Mouse (Mus musculus) hematopoietic stem cell, adult 5-6 weeks (primary cell): ENCODE measurements around the gene Gpr182. TPM values are rescaled to one million over a fixed set of nuclear protein-coding genes. Genes with fewer than 3 reads are reported as not detected.
"Not testable (repeated sequence)": the region's sequence is repeated elsewhere in the genome, so short reads cannot be mapped to it uniquely, and the experiment has no call there.

Experiments used
- ATAC-seq, 2 experiments: fragments of 125-278 bp in 1 of 2; replicated peaks in 1 of 2; 2 replicates each; pipeline ENCODE4 v1.8.0; 2016 to 2017; ENCODE audit warnings: inconsistent platforms in 2 of 2, mild to moderate bottlenecking in 2 of 2, moderate number of reproducible peaks in 2 of 2, low read depth in 1 of 2, moderate TSS enrichment in 1 of 2; ENCODE audit not compliant: low FRiP score in 2 of 2, poor library complexity in 2 of 2, severe bottlenecking in 2 of 2, insufficient read depth in 1 of 2, low TSS enrichment in 1 of 2
- total RNA-seq: library from RNA; stranded (forward); fragments of 172-1452, 232-1000 nt; gene quantifications from 2 replicates; pipeline ENCODE4 v1.2.3, GENCODE M21; 2017

Gene Gpr182
- not detected in 2 replicates for total RNA-seq

GRCm38 (mm10) chr10:127751548-127751947, at the start of gene Gpr182:
TSS of gene Gpr182 (minus strand) at chr10:127751732.
- ATAC-seq = no peak; a peak in 1 of 4 replicates

DNA sequence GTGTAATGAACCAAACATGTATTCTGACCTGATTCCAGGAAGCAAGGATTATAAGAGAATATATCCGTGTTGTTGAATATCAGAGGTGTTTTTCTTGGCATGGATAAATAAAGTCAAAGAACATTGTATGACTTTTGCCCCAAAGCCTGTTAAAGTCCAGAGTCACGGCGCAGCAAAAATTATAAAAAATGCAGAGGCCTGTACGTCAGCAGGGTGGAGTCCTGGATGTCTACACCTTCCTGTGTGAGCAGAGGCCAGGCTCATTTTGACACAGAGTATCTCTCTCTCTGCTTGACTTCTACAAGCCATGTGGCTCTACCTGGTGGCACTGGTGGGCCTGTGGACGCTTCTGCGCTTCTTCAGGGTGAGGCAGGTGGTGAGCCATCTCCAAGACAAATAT, 49.4 kb upstream of the Gpr182 start, which contains the start of gene Rdh16:
TSS of gene Rdh16 (plus strand) at position 262 of the 400 bp plus-strand sequence.
- ATAC-seq = no peak

DNA sequence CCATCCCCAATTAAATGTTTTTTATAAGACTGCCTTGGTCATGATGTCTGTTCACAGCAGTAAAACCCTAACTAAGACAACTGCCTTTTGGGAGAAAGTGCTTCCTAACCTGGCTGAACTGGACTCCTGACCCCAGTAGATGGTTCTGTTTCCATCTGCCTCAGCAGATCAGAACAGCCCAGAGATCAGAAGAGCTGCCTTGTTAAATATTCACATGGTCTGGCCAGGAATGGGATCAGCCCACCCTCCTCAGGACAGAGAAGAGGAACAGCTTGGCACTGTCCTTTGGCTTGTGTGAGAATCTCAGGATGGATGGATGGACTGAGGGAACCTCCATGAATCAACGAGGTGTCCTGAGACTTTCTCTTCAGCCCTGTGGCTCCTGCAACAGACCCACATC, 47.8 kb upstream of the Gpr182 start:
- no peak for ATAC-seq

GRCm38 (mm10) chr10:127785411-127785810, 33.9 kb upstream of the Gpr182 start:
- ATAC-seq = not testable (repeated sequence)

DNA sequence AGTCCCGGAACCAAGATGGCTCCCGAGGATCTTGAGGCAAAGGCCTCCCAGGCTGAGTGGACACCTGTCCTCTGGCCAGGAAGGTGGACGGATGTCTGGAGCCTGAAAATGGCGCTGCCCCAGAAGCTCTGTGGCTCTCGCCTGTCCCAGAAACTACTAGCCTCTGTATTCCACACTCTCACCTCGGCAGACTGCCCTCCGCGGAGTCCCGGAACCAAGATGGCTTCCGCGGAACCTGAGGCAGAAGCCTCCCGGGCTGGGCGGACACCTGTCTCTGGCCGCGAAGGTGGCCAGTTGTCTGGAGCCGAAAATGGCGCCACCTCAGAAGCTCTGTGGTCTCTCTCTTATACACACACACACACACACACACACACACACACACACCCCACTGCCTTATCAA, 30.8 kb upstream of the Gpr182 start:
- not testable (repeated sequence) for ATAC-seq

GRCm38 (mm10) chr10:127776011-127776410, 24.5 kb upstream of the Gpr182 start, which contains the start of gene Rdh9:
TSS of gene Rdh9 (plus strand) at chr10:127776386.
- ATAC-seq = no peak

GRCm38 (mm10) chr10:127766564-127766963, 15.0 kb upstream of the Gpr182 start:
- ATAC-seq = no peak

DNA sequence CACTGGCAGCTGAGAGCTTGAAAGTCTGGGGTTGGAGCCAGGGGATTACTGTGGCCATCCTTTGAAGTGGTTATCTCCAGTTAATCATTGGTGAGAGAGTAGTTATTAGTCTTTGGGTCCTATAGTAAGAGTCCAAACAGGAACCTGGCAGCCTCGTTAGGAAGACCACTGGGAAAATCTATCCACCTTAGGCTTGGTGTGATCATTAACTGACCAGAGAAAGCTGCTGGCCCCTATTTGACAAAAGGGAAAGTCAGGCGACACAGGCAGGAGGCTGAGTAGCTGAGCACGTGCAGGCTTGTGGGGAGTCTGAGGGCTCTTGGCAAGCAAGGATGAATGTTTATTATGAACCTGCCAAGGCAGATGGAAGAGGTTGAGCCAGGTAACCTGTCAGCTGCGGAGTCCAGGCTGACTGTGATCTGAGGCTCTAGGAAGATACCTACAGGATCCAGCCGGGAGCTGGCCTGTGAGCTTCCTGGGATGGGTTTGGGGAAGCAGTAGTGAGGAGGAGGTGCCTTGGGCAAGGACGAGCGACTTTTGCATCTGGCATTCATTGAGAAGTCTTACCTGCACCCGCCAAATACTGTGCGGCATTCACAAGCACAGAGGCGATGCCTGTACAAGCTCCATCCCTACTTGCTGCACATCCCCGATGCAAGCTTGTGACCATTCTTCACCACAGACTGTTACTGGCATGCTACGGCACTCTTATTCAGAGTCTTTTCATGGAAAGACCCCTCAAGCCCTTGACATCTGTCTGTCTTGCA, 12.6 kb upstream of the Gpr182 start:
- ATAC-seq = no peak

- ATAC-seq = not testable (repeated sequence)
These were observed 11.4 kb upstream of the Gpr182 start for GRCm38 (mm10) chr10:127762926-127763325.

DNA sequence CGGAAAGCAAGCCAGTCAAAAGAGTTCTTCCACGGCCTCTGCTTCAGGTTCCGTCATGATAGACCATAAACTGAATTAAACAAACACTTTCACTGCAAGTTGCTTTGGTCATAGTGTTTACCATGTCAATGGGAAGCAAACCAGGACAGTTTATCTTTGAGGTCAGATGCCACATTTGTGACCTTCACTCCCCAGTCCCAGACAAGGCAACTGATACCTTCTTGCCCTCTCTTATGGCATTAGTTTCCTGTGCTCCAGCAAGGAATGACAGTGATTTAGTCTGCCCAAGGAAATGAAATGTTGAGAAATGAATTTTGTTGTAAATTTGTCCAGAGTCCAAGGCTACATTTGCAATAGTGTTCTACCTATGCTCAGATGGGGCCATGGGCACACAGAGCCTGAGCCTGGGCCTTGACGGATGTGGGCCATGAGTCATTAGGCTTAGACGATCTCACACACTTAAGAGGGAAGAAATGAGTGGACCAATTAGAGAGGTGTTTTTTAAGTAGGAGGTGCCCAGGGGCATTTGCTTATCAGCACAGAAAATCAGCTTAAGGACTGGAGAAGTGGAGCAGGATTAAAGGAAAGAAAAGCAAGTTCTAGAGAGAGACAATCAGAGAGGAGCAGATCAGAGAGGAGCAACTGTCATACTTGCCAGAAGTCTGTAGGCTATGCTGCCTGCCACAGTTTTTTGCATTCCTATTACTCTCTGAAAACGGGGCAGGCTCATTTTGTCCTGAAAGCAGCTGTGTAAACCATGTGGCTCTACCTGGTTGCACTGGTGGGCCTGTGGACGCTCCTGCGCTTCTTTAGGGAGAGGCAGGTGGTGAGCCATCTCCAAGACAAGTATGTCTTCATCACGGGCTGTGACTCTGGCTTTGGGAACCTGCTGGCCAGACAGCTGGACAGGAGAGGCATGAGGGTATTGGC, 7.9 kb upstream of the Gpr182 start, which contains the start of the genes Rdh1 and Rdh16f1:
TSS of gene Rdh1 (plus strand) at position 541 of the 930 bp plus-strand sequence.
TSS of gene Rdh16f1 (plus strand) at position 607 of the 930 bp plus-strand sequence.
- ATAC-seq = no peak

GRCm38 (mm10) chr10:127755770-127756468, 4.4 kb upstream of the Gpr182 start:
- ATAC-seq = no peak

DNA sequence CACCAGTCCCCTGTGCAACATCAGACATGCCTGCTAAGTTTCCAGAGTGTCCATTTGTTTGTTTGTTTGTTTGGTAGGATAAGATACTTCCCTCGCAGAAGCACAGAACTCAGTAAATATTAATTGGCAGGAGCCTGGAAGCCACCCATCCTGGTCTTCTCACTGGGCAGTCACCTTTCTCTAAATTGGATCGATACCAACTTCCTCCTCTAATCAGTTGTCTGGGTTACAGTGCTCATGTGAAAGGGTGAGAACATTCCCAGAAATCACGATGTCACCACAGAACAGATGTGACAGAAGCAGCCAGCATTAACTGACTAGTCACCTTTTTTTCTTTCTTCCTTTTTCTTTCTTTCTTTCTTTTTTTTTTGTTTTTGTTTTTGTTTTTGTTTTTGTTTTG, 3.7 kb upstream of the Gpr182 start:
- no peak for ATAC-seq

DNA sequence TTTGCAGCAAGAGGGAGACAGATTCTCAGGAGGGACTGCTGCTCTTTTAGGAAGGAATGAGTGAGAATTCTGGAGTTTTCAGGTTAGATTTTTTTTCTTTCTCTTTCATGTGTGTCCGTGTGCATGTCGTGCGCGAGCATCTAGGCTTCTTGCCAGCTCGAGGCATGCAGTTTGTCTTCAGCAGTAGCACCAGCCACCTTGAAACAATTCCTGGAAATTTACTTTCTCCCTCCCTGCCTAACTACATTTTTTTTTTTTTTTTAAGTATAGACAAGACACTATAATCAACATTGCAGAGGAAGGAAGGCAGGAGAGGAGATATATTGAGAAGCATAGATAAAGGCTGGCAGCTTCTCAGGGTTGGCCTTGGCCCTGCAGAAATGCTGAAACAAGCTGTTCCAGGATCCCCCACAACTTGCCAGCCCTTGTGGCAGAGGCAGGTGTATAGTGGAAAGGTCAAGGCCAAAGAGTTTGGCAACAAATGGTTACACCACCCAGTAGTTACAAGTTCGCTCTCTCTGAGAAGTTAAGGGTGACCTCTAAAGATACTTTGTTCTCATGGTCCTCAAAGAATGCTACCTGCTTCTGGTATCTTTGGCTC, 3.1 kb upstream of the Gpr182 start:
- no peak for ATAC-seq

DNA sequence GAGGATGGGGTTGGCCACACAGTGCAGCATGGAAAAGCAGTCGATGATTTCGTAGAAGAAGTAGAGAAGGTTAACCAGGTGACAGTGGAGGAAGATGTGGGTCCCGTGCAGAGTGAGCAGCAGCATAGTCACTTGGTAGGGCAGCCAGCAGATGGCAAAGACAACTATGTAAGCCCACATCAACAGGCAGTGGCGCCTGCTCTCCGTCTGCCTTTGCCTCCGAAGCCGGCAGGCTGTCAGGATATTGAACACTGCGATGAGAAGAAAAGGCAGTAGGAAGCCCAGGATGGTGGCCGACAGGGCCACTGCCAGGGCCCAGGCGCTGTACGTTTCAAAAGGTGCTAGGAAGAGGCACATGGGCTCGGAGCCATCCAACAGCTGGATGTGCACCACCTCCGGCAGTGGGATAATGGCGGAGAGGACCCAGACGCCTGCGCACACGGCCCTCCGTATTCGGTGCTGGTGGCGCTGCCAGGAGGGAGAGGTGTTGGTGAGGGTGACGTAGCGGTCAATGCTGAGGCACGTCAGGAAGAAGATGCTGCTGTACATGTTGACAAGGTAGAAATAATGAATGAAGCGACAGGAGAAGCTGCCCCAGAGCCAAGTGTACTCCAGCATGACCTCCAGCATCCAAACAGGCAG, 1.3 kb downstream of the Gpr182 start:
- no peak for ATAC-seq

- 0 out of 4 replicates have a peak, but pooled peaks of 1 of the 2 experiments have one; percentile 25 for ATAC-seq
These were observed 2.5 kb downstream of the Gpr182 start for GRCm38 (mm10) chr10:127748847-127749612.

- ATAC-seq = no peak
These were observed 4.3 kb downstream of the Gpr182 start for GRCm38 (mm10) chr10:127747254-127747653.
